Mouse (Mus musculus) c-Kit-positive CD71-negative TER-119-negative erythroid progenitor cells, embryonic 14.5 days (primary cell): ENCODE results near the gene Arsg.

ENCODE experiments used
- DNase-seq: peaks from one replicate; pipeline ENCODE4 v3.0.0-alpha.2; 2013; ENCODE audit warnings: low read depth

The Arsg gene

DNA sequence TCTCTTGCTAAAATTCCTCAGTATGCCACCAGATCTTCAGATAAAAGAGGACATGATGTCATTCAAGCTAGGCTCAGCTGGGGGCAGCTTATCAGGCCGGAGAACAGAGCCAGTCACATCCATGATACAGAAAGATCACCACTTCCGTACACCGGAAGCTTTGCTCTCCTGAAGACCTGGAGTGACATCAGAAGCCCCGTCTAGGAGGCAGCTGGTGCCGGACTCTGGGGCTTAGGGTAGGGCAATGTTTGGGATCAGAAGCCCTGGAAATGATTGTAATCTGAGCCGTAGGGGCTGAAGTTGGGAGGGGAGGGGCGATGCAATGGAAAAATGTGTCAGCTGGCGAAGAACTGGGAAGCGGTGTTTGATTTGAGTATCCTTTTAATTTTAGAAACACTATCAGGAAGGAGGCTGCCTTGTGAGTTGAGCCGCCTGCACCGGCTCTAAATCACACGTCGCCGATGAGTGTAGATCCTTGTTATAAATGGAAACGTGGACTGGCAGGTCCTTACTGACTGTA lies 149.4 kb downstream of the Arsg start:
- no peak for DNase-seq
